Mouse (Mus musculus): Measurements from ENCODE around the gene Wipi2. TPM values are rescaled to one million over a fixed set of nuclear protein-coding genes. Genes with fewer than 3 reads are reported as not detected.

The Wipi2 gene
- total RNA-seq, 2 experiments from 2014 or later, result 101 to 108 TPM

DNA sequence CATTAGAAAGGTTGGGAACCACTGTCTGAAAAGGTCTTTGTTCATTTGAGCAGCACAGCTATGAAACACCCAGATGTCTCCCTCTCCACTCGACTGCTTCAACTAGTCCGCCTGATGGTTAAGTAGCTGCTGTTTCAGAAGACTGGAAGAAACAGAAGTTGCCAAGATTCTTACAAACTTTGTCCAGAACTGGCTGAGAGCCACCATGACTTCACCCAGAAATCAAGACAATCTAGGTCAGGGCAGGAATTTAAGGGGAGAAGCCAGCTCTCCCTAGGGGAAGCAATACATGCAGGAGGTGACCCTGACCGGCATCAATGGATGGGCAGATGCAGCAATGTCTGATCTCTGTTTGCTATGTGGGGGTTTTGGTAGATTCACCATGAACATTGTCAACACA lies 54.4 kb downstream of the Wipi2 start:
- intact Hi-C loops (cut with DNase I), result no loop called here
- no peak for DNase-seq (ENCODE audit: low spot score in 2 of 2)

DNA sequence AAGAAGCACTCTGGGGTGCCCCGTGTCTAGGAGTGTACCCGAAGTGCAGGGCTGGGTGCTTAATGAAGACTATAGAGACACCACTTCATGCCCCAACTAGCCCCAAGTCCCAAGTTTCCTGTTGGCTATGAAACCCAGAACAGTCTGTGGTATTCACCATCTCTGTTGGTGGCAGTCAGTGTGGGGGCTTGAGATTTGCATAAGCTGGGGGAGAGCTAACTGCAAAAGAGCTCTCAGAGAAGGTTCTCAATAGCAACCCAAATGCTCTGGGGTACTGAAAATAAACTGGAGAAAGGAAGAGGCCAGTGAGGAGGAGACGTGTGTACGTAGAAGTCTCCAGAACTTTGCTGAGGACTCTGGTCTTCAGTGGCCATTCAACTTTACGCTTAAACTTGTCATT lies 55.0 kb downstream of the Wipi2 start:
- intact Hi-C loops (cut with DNase I), result no loop called here
- peak in 1 of 2 experiments; percentile 31 for DNase-seq (ENCODE audit: low spot score in 2 of 2)

DNA sequence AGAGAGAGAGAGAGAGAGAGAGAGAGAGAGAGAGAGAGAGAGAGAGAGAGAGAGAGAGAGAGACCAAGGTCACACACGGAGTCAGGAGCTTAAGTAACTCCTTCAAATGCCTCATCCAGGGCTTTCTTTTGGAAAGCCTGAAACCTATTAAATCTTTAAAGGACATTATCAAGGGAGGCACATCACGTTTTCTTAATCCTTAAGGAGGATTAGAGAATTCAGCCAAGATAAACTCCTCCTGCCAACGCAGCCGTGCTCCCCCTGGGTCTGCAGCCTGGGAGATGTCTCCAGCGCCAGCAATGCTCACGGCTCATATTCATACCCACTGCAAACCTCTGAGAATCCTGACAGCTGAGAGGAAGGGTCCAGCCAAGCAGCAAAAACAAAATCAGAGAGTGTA lies 61.4 kb downstream of the Wipi2 start:
- DNase-seq (ENCODE audit: low spot score in 2 of 2), result no peak
- intact Hi-C loops (cut with DNase I), result no loop called here

DNA sequence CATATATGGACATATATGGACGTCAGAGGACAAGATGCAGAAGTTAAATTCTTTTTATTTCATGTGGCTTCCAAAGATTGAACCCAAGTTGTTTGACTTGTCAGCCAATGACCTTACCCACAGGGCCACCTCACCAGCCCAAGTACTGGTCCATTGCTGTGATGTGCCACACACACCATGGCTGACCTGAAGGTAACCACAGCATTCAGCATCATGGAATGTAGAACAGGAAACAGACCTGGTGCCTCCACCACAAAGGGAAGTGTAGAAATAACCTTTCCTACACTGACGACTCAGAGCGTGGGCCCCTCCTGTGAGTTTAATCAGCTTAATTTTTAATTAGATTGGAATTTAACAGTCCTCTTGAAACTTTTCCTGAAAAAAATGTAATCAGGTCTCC lies 62.8 kb downstream of the Wipi2 start:
- intact Hi-C loops (cut with DNase I), result no loop called here
- no peak for DNase-seq (ENCODE audit: low spot score in 2 of 2)

DNA sequence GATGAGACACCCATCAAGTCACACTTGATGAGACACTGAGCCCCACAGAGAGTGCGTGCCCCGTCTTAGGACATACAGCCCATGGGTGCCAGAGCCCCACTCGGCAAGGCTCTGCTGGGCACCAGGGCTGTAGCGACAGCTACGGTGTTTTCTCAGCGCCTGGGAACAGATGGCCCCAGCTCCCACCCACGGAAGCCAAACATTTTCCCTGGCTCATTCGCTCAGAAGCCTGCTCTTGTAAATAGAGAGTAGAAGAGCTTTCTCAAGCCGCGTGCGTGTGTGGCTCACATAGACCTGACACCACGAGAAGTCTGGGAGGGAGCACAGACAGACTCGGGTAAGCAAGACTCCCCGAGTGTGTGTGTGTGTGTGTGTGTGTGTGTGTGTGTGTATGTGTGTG lies 64.8 kb downstream of the Wipi2 start, which contains the start of gene Slc29a4:
Slc29a4 (plus strand) TSS at position 265 of the 400 bp plus-strand sequence.
- DNase-seq (ENCODE audit: low spot score in 2 of 2), result peak; percentile 73 to 78
- intact Hi-C loops (cut with DNase I), result no loop called here

DNA sequence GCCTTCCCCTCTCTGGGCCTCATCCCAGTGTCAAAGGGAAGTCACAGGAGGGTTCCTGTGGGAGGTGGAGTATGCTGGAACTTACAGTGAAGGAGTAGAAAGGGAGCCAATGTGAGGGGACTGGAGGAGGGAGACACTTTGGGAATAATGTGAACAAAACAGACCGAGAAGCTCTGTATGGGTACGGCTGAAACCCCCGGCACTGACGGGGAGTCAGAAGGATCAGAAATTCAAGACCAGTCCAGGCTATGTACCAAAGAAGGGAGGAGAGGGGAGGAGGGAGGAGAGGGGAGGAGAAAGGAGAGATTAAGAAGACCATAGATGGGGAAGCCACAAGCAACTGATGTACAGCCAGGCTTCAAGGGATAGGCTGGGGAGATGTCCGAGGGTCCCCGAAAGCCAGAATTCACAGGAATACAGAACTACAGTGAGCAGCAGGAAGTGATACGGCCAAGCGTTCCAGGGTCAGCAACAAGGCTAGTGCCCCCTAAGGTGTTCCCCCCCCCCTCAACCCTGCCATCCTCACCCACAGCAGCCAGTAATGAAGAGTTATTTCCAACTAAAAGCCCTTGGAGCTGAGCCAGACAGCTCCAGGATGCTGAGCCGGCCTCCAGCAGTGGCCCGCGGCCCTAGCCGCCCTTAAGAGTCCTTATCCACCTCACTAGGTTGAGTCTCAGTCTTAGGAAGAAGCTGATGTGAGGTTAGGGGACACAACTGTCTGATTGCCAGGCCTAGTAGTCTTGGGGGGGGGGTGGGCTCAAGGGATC lies 65.7 kb downstream of the Wipi2 start:
- DNase-seq (ENCODE audit: low spot score in 2 of 2), result no peak
- intact Hi-C loops (cut with DNase I), result no loop called here

DNA sequence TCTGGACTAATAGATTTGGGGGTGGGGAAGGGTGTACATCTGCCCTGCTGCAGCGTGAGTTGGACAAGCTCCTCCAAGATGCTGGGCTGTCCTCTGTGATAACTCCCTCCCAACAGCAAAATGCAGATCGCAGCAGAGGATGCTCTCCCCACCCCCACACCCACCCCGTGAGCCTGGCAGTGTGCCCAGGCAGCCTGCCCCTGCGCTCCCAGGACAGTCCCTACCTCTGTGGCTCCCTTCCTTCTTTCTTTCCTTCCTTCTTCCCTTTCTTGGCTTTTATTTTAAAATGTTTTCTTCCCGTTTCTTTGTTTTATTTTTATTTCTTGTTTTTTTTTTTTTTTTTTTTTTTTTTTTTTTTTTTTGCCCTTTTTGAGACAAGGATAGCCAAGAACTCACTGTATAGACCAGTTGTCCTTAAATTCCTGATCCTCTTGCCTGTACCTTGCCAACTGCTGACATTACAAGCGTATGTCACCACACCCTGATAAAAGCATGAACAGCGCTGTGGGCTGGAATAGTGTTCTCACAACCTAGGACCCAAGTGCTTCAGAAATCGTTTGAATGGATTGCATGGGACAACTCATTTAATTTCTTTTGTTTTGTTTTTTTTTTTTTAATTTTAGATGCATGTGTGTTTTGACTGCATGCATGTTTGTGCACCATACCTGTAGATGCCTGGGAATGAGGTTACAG lies 66.4 kb downstream of the Wipi2 start:
- intact Hi-C loops (cut with DNase I), result no loop called here

DNA sequence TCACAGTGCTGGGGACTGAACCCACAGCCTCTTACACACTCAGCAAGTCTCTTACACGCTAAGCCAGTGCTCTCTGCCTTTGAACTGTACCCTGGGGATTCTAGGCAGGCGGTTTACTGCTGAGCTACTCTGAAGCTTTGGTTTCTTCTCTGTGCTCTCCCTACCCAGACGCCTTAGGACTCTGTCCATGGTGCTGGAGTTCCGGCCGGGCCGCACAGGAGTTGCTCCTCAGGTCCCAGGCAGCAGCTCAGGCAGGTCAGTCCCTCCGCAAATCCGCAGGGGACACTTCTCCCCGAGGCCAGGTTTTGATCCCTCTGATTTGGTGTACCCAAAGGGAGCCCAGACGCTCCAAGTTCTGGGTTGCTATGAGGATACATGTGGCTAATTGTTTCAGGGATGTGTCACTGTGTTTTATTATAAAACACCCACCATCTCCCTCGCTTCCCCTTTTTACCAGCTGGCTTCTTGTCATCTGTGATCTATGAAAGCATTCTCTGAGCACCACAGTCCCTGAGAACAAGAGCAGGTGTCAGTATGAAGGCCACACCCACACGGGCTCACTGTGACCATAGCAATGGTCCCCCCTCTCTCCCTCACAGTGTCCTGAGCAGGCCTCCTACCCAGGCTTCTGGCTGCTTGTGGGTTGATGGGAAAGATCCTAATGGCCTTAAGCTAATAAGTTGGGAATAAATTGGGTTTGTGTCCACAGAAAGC lies 67.3 kb downstream of the Wipi2 start:
- no peak for DNase-seq (ENCODE audit: low spot score in 2 of 2)
- intact Hi-C loops (cut with DNase I), result no loop called here

More for the DNA sequence above, 66.4 kb downstream of the Wipi2 start:
- no peak for DNase-seq (ENCODE audit: low spot score in 2 of 2)

DNA sequence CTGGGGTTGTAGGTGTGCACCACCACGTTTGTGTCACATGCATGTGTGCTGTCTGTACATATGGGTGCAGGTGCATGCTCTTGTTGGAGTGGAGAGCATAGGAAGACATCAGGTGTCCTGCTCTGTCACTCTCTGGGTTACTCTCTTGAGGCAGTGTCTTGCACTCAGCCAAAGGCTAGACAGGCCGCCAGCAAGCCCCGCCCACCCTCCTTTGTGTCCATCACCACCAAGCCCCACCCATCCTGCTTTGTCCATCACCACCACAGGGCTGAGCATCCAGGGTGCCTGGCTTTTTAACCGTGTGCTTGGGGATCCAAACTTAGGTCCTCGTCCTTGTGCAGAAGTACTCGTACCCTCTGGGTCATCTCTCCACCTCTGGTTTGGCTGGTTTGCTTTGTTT lies 68.8 kb downstream of the Wipi2 start:
- intact Hi-C loops (cut with DNase I), result no loop called here
- no peak for DNase-seq (ENCODE audit: low spot score in 2 of 2)

DNA sequence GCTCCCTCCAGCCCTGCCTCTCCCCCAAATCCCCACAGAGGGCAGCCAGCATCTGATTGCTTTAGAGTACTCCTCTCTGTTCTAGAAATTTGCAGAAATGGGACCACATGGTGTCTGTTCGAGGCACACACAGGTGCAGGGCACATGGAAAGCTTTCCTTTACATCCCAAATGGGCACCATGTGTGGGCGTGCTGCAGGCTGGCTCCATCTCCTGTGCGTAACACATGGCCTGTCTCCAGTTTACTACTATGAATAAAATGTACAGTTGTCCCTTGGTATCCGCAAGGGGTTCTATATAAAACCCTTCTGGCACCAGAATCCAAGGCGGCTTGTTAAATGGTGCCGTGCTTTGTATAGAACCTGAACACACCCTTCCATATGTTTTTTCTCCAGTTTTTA lies 69.4 kb downstream of the Wipi2 start:
- intact Hi-C loops (cut with DNase I), result no loop called here
- peak; percentile 72 to 85 for DNase-seq (ENCODE audit: low spot score in 2 of 2)

DNA sequence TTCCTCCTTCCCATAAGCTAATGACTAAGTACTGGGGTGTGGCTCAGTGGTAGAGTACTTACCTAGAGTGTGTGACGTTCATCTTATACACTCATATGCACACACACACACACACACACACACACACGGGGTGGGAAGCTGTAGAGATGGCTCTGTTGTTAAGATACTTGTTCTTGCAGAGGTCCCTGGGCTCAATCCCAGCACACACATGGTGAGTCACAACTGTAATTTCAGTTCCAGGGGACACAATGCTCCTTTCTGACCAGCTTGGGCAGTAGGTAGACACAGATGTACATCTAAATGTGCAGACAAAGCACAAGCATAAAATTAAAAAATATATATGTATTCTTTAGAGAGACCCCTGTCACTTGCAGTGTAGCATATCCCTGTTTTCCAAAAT lies 70.2 kb downstream of the Wipi2 start:
- DNase-seq (ENCODE audit: low spot score in 2 of 2), result no peak
- intact Hi-C loops (cut with DNase I), result no loop called here

DNA sequence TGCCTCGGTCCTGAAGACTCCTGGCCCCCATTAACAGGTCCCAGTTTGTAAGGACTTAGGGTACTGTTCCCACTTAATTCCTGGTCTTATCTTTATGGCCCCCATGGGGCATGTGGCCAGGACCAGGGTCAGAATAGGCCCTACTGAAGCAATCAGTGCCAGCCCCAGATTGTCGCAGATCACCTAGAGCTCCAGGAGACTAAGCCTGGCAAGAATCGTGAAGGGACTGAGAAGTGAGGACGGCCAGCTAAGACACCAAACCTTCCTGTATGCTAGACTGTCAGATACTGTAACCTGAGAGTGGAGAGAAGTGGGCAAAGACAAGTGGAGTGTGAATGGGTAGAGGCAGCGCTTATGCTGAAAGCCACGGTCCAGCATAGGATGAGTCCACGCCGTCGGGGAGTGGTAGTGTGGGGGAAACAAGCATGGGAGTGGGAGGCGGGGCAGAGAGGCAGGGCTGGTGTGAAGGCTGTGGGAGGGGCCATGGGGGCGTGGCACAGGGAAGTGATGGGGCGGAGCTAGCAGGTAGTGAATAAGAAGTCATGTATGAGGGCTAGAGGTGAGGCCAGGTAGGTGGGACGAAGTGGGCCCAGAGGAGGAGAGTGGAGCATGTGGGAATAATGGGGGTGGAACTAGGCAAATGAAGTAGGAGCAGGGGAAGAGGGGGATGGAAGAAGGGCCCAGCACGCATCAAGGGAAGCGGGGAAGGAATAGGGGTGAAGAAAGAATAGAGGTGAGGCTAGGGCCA lies 73.5 kb downstream of the Wipi2 start:
- DNase-seq (ENCODE audit: low spot score in 2 of 2), result no peak
- intact Hi-C loops (cut with DNase I), result loop anchor here (1.0 to 10.0 kb wide), 2 partner anchors 12 to 206 kb away; no protein-coding TSS in a partner anchor

DNA sequence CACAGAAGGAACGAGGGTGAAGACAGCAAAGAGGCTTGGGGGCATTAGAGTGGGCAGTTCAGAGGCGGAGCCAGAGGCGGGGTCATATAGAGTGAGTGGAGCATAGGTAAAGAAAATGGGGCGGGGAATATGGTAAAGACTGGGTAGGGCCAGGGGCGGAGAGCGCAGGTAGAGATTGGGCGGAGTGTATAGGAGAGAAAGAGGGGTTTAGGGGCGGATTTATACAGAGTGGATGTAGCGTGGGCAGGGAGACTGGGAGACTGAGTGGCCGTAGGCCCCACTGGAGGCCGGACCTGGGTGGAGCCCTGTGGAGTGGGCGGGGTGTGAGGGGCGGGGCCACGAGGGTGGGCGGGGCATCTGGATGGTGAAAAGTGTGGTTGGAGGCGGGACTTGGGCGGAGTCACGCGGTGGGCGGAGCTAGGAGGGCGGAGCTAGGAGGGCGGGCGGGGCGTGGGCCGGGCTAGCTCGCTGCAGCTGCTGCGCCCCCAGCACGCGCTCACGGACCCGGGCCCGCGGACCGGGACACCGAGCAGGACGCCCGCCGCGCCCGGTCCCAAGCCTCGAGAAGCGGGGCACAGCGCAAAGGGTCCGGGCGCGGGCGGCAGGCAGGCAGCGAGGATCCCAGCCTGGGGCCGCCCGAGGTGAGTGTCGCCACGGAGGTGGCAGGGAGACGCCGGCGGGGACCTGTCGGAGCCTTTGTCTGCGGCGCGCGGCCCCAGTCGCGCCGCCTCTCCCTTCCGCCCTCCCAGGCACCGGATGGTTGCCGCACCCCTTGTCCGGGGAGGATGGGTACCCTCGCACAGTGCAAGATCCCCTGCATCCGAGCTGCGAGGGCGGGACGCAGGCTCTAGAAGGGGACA lies 74.4 kb downstream of the Wipi2 start:
- peak in 1 of 2 experiments; percentile 45 for DNase-seq (ENCODE audit: low spot score in 2 of 2)
- intact Hi-C loops (cut with DNase I), result loop anchor here (1.0 to 10.0 kb wide), 2 partner anchors 11 to 207 kb away; no protein-coding TSS in a partner anchor

DNA sequence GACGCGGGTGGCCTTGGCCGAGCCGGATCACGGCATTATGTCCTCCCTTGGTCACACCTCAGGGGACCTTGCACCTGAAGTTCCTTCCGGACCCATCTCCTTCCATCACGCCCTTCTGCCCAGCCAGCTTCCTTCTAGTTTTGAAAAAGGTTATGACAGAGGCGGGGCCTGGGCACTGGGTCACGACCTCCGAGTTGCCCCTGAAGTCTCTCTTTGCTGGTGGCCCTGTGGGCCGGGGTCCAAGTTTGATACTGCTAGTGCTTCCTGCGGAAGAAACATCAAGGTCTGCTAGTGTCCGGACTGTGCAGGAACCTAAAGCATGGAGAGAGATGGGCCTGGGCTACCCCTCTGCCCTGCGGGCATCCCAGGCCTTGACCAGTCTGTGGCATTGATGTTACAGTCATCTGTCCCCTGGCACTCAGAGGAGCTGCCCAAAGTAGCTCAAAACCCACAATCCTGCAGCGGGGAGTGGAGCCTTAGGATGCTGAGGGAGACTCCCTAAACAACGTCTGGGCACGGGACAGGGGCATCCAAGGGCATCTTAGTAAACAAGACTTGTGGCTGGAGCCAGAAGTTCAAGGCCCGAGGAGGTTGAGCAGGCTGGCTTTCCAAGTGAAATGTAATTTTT lies 75.1 kb downstream of the Wipi2 start:
- DNase-seq (ENCODE audit: low spot score in 2 of 2), result no peak
- intact Hi-C loops (cut with DNase I), result loop anchor here (10.0 kb wide), 1 partner anchor 208 kb away; no protein-coding TSS in a partner anchor

DNA sequence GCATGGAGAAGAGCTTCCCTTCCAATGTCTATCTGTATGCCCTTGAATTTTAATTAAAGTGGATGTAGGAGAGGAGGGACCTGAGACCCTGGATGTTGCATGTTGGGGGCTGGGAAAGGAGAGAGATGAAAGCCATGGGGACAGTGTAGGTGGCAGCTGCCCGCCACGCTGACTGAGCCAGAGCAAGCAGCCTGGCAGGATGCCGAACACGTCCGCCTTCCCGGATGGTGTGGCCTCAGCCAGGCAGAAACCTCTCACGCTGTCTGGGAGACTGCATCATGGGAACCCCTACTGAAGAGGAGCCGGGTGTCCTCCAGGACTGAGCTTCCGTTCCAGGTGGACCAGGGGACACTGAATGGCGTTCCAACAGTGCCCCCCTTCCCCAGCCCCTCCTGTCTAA lies 76.1 kb downstream of the Wipi2 start:
- DNase-seq (ENCODE audit: low spot score in 2 of 2), result peak in 1 of 2 experiments; percentile 50
- intact Hi-C loops (cut with DNase I), result loop anchor here (10.0 kb wide), 1 partner anchor 209 kb away; no protein-coding TSS in a partner anchor

DNA sequence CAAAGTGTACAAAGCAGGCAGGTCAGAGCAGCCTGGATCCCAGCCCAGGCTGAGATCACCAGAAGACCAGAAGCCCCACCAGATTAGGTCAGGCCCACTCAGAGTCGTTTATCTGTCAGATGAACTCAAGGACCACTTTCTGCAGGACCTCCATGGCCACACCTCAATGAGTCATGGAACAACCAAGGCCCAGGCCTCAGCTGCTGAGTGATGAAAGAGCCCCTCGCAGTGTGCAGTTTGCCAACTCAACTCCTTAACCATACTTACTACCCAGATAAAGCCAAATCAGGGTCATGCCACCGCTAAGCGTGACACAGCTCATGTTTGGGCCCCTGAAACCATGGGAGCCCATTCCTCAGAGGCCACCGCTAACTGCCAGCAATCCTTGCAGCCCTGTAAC lies 80.2 kb downstream of the Wipi2 start:
- intact Hi-C loops (cut with DNase I), result loop anchor here (10.0 kb wide), 1 partner anchor 213 kb away; no protein-coding TSS in a partner anchor
- no peak for DNase-seq (ENCODE audit: low spot score in 2 of 2)

DNA sequence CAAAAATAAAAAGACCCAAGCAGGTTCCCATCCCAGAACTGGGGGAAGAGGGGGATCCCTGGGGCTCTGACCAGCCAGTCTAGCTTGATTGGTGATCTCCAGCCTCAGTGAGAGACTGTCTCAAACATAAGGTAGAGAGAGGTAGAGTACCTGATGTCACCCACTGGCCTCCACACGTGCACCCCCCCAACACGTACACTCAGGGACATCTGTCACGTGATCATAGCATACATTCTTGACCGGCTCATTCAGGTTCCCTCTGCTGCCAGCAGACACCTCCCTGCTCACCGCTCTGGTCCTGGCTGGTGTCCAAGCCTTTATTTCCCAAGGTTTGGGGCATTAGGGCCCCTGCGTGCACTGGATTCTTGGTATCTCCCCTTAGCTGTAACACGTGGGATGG lies 81.9 kb downstream of the Wipi2 start:
- intact Hi-C loops (cut with DNase I), result loop anchor here (10.0 kb wide), 1 partner anchor 215 kb away; no protein-coding TSS in a partner anchor
- DNase-seq (ENCODE audit: low spot score in 2 of 2), result no peak

DNA sequence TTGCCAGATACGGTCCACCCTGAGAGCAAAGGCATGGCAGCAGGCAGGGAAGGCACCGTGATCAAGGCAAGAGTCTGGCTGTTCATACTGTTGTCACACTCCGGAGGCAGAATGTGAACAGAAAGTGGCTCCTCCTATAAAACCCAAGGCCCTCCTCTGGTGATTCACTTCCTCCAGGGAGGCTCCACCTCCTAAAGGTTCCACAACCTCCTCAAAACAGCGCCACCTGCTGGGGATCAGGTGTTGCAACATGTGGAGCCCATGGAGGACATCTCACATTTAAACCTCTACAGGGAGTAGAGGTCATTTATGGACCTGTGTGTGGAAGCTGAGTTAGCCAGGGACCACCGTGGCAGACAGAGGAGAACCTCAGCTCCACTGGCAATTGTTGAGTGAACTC lies 84.9 kb downstream of the Wipi2 start:
- intact Hi-C loops (cut with DNase I), result no loop called here
- no peak for DNase-seq (ENCODE audit: low spot score in 2 of 2)

Data from left cerebral cortex, postnatal 36 days (tissue).